Mouse (Mus musculus) CH12F3 (cell line): ENCODE measurements around the gene Sp4.

Experiments
- in situ Hi-C: fragments of 300-500 bp; cut with MboI; formaldehyde crosslinking; loops from 2 replicates; pipeline ENCODE4 v1.14.3; 2020; ENCODE audit warnings: low sequenced_read_pairs

Gene Sp4

DNA sequence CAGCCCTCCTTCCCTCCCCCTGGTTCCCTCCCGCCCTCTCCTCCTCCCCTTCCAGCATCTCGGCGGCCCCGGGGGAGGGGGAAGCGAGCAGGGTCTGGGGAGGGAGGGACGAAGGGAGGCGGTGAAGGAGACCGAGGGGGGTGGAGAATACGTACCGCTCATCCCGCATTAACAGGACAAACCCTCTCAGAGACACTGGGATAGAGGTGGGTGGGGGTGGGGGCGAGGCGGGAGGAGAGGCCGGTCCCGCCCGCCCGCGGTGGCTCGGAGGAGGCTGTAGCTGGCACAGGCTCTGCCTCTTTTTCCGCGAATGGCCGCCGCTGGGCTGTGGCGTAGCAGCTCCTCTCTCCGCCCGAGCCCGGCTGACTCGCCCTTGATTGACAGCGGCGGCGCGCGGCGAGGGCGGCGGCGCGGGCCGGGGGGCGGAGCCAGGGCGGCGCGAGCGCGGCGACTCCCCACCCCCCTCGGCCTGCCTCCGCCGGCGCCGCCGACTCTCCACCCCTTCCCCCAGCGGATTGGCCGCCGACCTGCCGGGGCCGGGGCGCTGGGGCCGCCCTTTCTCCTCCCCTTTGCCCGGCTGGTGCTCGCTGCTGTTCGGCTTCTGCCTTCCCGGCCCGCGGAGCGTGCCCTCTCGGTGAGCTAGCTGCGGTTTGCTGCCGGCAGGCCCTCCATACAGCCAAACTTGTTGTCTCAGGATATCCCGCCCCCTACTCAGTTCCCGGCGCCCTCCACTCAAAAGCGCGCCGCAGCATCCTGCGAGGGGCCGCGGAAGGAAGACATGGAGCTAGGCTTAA is at the start of gene Sp4:
Gene Sp4 (minus strand): TSS at position 369 of the 794 bp plus-strand sequence.
- in situ Hi-C loops: loop anchor here (10.0 kb wide), 1 partner anchor 306 kb away; no protein-coding TSS in a partner anchor

DNA sequence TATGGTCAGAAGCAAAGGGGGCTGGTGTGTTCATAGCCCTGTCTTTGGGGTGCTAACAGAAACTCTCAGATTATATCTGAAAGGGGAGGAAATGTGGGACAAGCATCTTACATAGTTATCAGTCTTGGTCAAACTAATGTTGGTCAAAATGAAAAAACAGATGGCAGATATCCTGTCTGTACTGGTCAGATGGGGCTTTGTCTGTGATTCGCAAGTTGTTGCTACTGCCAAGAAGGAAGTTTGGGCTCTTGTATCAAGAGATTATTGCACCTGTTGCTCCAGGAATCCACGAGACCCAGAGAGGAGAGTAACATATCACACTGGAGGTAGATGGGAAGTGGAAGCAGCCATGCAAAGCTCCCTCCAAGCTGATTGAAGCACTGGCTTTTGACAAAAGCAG is 37.9 kb upstream of the Sp4 start:
- in situ Hi-C loops: no loop called here

DNA sequence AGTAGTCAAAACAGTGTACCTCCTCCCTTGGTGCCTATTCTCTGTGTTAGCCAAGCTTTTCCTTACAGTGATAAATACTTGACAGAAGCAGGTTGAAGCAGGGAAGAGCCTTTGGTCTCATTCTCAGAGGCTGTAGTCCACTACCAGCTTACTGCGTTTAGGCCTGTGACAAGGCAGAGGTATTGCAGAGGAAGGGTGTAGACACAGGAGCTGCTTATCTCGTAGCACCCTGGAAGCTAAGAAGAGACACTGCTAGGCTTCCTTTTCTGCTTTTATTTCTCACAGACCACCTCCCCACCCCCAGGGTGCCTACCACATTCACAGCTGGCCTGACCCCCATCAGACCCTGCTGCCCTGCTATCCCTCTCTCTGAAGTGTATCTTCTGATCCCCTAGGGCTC is 37.0 kb upstream of the Sp4 start:
- in situ Hi-C loops: no loop called here

DNA sequence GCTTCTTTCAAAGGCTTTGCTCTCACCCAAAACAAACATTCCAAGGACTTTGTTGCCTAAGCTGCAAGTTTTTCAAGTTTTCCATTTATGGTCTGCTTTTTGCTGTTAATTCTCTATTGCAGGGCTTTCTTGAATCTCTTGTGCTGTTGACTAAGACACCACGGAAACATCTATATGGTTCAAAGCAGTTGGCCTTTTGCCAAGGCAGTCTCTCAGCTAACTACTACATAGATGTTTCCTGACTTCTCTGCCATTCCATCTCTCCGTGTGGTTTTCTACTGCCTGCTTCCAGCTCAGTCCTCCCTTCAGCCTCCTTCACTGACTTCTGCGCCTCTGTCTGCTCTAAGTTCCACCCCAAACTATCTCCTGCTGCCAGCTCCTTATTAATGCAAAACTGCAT is 36.1 kb upstream of the Sp4 start:
- in situ Hi-C loops: no loop called here

DNA sequence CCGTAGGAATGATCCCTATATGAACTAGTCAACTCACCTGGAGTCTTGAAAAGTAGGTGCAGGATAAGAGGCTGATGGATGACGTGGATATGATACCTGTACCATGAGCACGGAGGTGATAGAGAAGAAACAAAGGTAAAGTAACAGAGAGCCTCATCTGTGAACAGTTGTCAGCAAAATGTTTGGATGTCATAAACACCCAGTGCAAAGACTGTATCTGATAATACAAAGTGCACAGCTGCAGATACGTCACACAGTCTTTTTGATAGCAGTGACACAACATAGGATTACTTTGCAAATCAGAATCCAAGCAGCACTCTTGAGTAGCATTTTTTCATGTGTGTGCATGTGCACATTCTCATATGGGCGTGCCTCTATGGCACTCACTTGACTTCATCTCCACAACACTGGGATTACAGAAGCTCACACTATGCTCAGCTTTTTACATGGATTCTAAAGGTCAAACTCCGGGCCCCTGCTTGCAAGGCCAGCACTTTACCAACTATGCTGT is 27.6 kb upstream of the Sp4 start:
- in situ Hi-C loops: no loop called here

DNA sequence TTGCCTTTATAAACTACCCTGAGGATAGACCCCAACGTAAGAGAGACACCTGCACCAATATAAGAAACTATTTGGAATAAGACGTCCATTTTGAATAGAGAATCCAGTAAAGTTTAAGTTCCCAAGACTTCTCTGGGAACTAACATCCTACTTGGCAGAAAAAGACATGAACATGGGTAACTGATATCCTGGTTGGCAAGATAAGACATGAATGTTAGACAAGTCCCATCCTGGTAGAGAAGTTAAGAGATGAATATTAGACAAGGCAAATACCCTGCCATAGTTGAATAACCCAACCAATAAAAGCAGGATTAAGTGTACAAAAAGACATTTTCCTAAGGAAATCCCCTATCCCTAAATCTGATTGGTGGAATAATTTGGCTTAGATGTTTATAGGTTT is 26.3 kb upstream of the Sp4 start:
- in situ Hi-C loops: no loop called here

DNA sequence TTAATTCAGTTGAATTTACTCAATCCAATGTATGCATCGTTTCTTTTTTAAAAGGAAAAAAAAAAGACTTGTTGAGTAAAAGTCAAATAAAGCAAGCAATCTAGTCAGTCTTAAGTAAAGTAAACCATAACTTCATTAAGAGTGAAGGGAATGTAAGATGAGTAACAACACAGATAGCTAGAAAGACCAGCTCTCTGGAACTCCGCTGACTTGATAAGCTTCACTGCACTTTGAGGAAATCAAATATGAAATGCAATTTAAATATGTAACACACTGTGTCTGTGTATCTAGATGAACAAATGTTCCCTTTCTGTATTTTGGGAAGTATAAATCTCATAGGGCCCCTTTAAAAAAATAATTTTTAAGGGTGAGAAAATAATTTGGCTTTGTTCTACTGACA is 24.9 kb upstream of the Sp4 start:
- in situ Hi-C loops: no loop called here

DNA sequence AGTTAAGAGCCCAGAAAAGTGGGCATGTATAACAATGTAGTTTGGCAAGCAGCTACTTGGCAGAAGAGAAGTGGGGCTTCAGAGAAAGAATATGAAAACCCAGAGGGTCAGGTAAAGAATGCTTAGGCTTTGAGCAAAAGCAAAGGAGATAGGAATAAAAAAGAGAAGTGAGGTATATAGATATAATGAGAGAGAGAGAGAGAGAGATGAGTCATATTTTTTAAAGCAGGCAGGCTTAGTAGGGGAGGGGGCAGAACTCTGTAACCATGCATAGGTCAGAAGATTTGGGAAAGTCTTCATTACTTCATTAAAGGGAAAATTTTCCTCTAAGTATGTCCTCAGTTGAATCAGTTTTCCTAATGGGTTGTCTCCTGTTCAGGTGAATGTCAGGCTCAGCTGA is 18.8 kb upstream of the Sp4 start:
- in situ Hi-C loops: no loop called here

DNA sequence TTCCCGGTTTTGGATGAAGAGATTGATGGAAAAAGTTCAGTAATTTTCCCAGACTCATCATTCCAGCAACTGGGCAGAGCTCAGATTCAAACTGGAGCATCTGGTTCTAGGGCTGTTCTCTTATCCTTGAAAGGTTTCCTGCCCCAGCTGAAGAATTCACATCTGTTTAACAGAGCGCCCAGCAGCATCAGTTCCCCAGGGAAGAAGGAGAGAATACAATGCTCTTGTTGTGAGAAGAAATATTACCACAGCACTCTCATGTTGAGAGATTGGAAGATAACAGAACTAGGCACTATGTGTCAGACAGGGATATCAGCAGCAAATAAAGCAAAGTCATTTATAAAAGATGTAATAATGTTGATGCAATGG is 13.2 kb upstream of the Sp4 start:
- in situ Hi-C loops: no loop called here

DNA sequence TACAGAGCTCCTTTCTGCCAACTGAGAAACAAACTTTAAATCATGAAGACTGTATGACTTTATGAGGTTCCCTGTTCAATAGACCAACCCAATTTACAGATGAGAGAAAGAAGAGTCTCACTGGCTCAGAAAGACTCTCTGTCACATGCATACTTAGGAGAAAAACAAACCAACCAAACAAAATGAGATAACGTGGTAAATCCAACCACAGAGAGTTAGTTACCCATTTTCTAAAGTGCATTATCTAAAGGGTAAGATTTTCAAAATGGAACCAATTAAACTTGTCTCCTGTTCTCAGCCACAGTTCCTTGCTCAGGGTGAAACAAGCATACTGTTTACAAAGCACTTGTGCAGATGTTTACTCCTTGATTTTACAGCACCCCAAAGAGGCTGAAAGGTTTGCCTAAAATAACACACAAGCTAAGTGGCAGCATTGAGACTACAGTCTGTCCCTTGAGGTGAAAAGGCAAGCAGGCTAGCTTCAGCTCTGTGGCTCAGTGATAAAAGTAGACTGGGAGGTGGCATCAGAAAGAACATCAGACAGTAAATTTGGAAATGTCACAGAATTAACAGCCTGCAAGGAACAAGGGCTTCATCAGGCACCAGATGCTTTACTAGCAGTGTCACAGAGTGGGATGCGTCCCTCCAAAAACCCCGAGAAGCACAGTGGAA is 12.7 kb upstream of the Sp4 start:
- in situ Hi-C loops: no loop called here

DNA sequence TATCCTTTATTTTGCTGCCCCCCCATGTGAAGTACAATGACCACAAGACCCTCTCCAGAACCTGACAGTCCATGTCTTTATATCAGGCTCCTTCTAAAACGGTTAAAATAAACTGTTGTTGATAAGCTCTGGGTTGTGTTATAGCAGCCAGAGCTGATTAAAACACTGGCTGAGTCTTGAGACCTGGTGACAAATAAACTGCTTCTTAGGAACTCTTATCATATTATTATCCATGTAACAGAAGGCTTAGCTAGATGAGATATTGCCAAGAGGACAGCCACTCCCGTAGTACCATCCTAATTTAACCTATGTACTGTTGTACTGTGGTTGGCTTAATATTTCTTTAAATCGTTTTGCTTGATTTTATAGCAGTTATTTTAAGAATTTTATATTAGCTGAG is 2.3 kb upstream of the Sp4 start:
- in situ Hi-C loops: loop anchor here (10.0 kb wide), 1 partner anchor 309 kb away; no protein-coding TSS in a partner anchor

DNA sequence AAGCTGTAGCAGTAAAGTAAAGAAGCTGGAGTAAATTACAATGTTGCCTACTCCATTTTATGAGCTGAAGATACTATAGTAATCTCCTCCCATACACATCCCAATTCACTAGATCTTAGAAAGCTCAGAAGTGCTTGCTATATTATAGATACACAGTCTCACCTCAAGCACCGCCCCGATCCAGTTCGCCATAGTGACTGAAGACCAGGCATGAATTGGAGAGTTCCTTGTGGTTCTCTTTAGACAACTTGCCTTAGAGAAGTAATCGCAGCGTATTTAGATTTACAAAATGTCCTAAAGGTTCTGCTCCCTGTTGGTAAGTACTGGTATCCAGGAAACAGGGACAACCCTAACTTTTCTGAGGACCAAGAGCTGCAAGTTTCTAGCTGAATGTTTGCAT is 1.8 kb upstream of the Sp4 start:
- in situ Hi-C loops: loop anchor here (10.0 kb wide), 1 partner anchor 308 kb away; no protein-coding TSS in a partner anchor

DNA sequence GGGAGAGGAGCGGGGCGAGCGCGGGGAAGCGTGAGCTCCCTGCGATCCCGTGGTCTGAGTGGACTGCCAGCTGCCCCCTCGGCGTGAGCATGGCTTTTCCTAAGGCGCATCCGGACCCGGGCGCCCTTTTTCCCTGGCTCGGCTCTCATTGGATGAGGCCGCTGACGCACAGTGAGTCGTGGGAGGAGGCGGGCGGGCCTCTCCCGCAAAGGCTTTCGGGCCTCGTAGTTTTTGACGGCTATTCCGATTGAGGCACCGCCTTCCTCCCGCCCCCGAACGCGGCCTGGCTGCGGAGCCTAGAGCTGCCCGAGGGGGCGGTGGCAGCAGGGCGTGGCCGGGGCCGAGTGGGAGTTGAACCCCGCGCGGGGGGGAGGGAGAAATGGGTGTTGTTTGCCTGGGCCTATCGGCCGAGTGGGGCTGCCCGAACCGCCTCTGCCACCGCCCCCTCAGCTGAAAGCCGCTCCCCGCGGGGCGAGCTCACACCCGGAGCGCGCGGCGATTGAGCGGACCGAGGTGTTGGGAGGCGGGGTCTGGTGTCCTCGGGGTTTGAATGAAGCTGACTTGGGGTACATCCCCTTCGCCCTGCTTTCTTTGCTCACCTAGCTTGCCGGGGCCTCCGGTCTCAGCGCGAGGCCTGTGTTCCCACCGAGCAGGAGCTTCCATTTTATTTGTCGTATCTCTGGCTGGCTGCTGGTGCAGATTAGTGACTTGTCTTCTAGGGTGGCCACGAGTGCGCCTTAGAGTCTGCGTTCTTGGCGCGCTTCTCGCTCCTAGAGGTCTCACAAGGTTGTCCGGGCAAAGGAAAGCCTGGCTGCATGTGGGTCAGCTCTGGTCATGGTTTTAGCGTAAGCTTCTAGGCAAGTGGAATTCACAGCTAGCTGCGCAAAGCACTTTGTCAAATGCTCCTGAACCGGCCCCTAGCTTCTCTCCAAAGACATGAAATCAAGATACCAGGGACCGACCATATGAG is 911 bp upstream of the Sp4 start:
- in situ Hi-C loops: loop anchor here (10.0 kb wide), 1 partner anchor 307 kb away; no protein-coding TSS in a partner anchor

DNA sequence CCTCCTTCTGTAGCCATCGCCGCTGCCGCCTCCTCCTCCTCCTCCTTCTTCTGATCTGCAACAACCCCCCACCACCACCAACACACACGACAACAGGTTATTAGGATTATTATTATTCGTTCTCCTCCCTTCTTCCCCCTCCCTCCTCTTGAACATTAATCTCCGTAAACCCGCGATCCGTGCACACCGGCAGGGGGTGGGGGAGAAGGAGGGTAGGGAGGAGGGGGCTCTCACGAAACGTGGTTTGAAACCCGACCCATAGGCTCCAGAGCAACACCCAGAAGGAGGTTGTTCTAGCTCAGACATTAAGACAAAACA is 527 bp downstream of the Sp4 start:
- in situ Hi-C loops: loop anchor here (10.0 kb wide), 1 partner anchor 306 kb away; no protein-coding TSS in a partner anchor

DNA sequence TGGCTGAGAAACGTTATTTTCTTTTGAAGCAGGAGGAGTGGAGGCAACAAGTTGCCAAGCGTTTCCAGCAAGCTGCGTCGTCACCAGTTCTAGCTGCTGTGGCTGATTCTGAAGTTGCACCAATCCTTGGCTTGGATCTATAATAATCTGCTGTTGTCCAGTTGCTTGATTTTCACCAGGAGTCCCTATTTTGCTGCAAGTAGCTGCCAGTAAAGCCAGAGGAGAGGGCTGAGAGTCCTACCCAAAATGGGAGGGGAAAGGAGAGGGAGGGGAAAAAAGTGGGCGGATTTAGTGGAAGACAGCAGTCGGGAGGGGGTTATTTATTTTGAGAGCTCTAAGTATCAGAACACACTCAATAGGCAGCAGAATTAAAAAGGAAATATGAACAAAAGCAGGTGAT is 1.3 kb downstream of the Sp4 start:
- in situ Hi-C loops: loop anchor here (10.0 kb wide), 1 partner anchor 305 kb away; no protein-coding TSS in a partner anchor

DNA sequence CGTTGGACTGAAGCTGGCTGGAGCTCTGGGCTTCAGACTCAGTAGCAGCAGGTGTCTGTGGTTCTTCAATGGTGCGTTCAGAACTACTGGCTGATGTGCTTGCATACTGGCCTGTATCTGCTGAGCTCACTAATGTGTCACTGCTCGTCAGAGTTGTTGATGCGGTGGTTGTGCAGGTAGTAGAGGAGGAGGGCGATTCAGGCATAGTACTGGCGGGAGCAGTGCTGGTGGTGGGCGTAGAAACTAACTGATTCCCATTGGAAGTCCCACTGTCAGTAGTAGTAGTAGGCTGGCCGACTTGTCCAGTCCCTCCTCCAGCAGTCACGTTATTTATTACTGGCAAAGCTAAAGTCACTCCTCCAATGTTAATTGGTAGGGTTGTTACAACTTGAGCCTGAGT is 2.1 kb downstream of the Sp4 start:
- in situ Hi-C loops: no loop called here

DNA sequence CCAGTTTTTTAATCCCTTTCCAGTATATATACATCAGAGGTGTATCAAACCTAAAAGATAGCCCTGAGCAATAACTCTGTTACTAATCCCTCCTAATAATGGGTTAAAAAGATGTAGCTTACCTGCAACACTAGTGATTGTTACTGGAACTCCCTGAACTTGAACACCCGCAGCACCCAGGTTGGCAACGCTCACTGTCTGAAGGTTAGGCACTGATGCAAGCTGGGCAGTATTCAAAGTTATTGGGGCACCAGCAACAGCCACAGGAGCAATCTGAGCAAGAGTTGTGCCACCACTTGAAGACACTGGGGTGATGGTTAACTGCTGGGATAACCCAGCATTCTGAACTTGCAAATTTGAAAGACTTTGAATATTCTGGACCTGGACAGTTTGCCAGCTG is 2.7 kb downstream of the Sp4 start:
- in situ Hi-C loops: no loop called here

DNA sequence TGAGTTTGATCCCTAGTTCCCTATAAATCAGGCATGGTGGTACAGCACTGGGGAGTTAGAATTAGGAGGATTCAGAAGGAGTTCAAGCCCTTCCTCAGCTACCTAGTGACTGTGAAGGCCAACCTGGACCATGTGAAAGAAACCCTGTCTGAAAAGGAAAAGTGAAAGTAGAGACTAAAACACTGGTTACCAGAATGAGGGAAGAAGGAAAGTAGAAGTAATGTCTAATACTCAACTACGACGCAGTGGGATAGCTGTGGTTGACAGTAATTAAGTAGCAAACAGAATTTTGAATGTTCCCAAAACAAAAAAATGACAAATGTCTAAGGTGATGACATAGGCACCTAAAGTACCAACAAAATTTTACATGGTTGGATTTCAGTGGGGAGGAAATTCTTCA is 5.0 kb downstream of the Sp4 start:
- in situ Hi-C loops: no loop called here

DNA sequence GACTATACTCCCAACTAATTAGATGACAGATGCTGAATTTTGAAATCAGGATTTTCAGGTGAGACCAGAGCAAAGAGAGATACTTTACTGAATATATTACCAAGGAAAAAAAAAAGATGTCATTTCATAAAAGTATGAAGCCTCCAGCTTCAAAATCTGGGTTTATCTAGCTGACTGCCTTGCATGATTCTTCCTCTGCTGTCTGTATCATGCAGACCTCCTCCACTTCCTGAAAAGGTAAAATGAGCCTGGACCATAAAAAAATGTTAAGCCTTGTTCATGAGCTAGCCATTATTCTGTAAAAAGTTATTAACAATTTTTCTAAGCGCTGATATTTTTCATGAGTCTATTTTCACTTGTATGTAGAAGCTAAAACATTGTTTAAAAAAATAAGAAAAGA is 5.4 kb downstream of the Sp4 start:
- in situ Hi-C loops: no loop called here

DNA sequence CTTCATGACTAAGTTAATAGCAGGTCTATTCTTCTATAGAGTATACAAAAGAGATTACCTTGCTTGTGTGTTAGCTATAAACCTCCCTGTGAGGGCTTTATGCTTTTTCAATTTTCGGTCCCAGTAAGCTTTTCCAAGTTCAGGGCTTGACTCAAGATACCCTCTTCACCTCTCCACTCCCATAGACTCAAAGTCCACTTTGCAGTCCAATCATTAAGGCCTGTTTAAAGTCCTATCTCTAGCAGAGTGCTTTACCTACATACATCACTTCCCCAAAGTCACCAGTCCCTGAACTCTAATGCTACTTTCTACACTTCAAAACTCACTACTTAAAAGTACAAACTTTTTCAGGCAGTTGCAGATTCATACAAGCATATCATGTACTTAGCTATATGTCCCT is 12.3 kb downstream of the Sp4 start:
- in situ Hi-C loops: no loop called here

DNA sequence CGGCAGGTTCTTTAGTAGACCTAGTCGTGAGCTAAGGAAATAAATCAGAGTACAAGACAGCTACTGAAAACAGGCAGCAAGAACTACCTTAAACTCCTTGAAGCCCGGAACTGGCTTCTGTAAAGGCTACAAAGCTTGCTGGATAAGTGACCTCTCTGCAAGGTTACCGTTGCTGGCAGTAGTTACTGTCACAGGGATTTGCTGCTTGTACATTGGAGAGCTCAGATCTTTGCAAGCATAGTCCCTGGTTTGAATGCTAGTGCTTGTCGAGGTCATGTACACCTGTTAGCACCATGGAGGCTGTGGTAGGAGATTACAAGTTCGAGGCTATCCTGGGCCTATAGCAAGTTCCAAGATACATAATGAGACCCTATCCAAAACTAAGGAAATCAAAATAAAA is 16.1 kb downstream of the Sp4 start:
- in situ Hi-C loops: no loop called here
